Mouse (Mus musculus): ENCODE results near the gene Nat10.

DNA sequence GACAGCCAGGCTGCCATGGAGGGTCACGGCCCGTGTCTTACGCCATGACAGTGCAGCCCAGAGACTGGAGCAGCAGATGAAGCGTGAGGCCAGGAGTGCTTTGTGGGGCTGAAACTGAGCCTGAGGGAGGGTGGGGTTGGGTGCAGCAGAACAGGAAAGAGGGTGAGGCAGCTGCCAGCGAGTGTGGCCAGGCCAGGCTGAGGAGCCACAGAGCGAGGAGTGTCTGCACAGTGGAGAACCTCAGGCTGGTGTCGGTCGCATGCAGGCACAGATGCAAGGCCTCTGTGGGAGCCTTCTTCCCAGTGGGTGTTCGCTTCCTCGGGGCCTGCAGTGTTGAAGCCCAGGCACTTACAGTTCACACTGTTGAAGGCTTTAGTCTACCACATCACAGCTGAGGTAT is 57.7 kb downstream of the Nat10 start:
- TF ChIP-seq POLR2A (IDR thresholded peaks at IDR 0.05; ENCODE audit: borderline replicate concordance, extremely low read depth, insufficient read depth, insufficient read length, poor library complexity, severe bottlenecking) (no peak), CTCF (IDR thresholded peaks at IDR 0.05; ENCODE audit: borderline replicate concordance, extremely low read depth, insufficient read depth, insufficient read length) (no peak)
